Mouse (Mus musculus) heart, postnatal 0 days (tissue): ENCODE measurements around the gene Rab3c.

Experiments
- CTCF ChIP-seq: IDR thresholded peaks from 2 replicates; pipeline ENCODE4 v1.5.1; 2016; ENCODE audit warnings: antibody characterized with exemption, control low read depth, low read depth
- EP300 ChIP-seq: IDR thresholded peaks from 2 replicates; pipeline ENCODE4 v1.6.1; 2016; ENCODE audit warnings: antibody characterized with exemption, low read depth

DNA sequence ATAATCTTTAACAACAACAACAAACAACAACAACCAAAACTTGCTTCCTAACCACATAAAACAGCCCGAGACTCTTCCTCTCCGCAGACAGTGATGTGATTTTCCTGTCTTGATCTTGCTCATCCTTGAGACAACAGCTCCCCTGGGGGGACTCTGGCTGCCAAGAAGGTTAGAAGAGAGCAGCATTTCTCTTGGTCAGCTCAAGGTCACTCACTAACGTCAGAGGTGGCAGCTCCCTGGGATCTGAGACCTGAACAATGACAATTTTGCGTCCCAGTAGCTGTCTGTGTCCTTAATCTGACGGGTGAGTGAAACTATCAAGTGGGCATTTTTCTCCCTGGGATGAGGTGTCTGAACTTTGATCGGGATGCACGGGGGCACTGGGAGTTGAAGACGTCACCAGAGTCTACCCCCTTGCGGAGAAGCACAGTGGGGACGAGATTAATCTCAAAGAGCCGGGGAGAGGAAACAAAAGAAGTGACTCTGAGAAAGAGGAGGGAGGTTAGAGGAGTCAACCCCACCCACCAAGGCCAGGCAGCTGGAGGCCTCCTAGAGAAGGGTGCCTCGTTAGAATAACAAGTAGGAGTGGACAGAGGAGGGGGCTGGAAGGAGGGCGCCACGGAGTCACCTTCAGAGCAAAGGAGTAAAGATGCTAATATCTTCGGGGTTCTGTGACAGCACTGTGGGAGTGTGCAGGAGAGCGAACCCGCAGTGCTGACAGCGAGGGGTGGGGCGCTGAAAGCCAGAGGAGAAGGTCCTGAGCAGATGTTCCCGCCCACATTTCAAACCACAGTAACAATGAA is 261.7 kb downstream of the Rab3c start:
- no peak for TF ChIP-seq CTCF
- TF ChIP-seq EP300 = no peak
